Mouse (Mus musculus): ENCODE data around the gene Arid5b. TPM values are rescaled to one million over a fixed set of nuclear protein-coding genes. Genes with fewer than 3 reads are reported as not detected.

Arid5b gene
- total RNA-seq, 4 experiments from 2014 or later = 25.3 to 27.5 (median 26.4) TPM

DNA sequence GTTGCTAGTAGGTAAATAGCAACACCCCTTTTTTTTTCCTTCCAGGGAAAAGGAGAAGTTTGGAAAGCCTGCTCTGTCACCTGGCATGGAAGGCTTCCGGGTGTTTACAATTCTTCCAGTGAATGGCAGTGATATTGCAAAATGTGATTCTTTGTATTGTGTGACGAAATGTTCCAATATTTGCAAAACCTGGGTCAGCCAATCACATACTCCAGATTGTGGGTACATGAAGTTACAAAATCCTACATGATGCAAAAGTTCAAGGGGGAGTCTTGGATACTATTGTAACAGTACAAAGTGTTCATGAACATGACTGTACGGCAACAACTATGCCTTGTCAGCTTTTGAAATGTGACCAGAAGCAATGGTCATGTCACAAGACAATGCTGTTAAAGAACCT lies 220.7 kb downstream of the Arid5b start:
- DNase-seq (ENCODE audit: low spot score in 2 of 2) = no peak

DNA sequence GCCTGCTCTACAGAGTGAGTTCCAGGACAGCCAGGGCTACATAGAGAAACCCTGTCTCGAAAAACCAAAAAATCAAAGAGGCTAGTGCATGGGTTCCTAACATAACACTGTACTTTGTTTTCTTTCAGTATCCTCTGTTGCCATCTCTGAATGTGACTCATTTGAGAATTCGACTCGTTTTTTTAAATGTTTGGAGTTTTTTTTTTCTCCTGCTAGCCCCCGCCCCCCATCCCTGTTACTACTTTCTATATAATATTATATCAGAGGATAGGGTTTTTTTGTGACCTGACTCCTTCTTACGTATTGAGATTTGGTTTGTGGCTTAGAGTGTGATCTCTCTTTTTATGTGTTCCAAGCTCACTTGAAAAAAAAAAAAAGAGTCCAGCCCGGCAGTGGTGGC lies 223.8 kb downstream of the Arid5b start:
- DNase-seq (ENCODE audit: low spot score in 2 of 2) = no peak

DNA sequence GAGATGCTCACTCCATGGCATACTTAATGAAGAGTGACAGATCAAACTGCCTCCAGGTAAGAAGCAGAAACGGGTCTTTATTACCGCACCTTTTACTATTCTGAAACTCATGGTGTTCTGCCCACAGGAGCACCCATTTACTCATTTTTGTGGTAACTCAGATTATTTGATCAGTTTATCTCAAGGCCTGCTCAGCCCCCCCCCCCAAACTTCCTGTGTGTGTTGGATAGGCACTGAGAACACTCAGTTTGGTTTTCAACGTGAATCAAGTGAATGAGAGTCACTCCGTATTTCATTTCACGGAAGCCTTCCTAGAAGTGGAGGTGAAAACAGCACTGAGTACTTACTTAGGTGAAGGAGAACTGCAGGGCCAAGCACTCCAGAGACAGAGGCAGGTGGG lies 224.4 kb downstream of the Arid5b start:
- DNase-seq (ENCODE audit: low spot score in 2 of 2) = no peak

DNA sequence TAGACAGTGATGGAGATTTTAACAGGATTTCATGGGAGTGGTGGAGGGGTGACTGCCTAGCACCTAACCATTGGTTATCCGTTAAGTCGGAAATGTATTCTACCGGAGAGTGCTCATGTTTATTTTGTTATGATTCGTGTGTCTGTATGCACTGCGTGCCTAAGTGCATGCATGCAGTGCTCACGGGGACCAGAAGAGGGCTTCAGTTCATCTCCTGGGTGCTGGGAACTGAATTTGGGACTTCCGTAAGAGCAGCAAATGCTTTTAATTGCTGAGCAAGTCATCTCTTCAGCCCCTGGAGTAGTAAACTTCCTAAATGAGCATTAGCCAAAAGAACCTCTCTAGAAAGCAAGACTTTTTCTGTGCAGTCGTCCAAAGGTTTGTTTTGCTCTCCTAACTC lies 226.2 kb downstream of the Arid5b start:
- no peak for DNase-seq (ENCODE audit: low spot score in 2 of 2)

DNA sequence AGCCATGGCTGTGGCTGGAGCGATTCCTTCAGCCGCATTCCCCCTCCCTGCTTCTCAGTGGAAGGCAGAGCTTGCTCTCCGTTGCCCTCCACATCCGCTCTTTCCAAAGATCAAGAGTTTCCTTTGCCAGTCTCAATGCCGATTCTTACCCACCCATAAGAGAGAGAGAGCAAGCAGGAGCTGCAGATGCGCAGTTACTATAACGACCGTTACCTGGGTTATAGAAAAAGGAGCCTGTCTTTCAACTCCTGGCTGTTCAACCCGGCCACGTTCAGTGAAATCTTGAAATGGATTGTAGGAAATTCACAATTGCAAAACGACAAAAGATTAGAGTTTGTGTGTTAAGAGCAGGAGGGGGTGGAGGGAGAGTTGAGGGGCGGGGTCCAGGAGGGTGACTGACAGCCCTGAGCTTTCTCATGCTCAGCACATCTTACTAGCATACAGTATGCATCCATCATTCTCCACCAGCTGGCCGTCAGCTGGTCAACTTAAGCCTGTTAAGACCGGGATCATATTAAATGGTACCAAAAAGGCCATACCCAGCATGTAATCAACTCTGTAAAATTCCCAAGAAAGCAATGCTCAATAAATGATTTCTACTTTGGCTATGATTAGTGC lies 227.1 kb downstream of the Arid5b start:
- no peak for DNase-seq (ENCODE audit: low spot score in 2 of 2)

DNA sequence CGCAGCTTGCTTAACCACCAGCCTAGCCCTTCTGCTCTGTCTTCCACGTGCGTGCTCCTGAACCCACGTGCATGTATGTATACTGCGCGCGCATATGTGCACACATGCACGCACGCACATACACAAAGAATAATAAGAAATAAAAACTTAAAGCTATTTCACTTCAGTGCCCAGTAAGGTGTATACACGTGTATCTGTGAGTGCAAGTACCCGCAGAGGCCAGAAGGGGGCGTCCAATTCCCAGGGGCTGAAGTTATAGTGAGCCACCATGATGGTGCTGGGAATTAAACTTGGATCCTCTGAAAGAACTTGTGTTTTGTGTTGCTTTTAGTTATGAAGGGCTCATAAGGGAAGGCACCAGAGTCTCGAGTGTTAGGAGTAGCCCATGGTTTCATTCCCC lies 227.7 kb downstream of the Arid5b start:
- no peak for DNase-seq (ENCODE audit: low spot score in 2 of 2)

DNA sequence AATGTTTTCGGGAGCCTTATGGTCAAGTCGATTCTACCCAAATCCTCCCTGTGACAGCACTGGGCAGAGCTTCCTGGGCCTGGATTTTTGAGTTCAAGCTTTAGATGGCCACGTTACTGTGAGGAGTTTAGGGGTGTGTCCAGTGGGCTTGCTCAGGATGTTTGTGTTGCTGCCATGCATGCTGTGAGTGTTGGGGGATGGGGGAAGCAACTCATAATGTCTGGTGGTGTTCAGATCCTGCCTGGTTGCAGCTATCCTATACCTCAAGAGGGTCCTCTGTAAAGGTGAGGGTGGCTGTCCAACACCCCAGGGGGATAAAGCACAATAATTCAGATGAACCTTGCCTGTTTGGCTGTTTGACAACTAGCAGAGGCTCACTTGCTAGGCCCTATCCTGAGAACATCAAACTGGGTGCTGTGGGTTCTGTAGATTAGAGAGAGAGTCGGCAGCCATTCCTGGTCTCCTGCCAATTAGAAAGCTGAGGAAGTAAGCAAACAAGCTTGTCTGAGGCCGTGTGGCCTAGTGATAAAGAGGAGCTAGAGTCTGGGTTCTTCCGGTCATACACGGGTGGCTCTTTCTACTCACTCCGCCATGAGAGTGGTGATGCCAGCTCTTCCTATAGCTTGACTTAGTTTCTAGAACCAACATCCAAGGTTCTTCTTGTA lies 229.8 kb downstream of the Arid5b start:
- DNase-seq (ENCODE audit: low spot score in 2 of 2) = no peak

DNA sequence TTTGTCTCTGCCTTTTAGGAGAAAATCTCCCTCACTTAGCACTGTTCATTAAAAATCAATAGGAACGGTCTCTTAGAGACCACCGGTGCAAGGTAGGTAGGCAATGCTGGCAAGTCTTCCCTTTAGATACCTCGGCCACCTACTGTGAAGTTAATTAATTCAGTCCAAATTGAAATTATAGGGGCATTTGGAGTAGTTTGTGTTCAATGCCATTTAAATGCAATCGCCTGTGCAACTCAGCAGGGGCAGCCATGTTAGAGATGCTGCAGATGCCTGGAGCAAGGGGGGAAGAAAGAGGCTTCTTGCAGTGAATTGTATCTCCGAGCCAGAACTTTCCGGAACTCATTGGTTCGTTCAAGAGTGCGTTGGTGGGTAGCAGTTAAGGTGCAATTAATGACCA lies 233.7 kb downstream of the Arid5b start:
- DNase-seq (ENCODE audit: low spot score in 2 of 2) = no peak

DNA sequence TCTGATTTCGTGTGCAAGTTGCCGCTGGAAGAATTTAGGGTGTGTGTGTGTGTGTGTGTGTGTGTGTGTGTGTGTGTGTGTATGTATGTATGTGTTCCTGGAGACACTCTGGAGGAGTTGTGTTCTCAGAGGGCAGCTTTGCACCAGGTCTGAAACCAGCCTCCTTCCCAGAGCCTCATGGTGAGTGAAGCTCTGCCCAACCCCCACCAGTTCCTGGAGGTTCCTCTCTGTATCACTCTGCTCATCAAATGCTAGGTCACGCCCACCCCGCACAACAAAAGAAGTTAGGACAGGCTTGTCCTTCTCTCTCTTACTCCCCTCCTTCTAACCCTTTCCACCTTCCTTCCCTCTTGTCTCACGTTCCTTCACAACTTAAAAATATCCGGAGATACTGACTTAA lies 234.6 kb downstream of the Arid5b start:
- no peak for DNase-seq (ENCODE audit: low spot score in 2 of 2)

Measured in layer of hippocampus, adult 8-10 months (tissue).